Mouse (Mus musculus) adrenal gland, postnatal 4 days (tissue): ENCODE measurements around the gene Ppm1m. TPM values are rescaled to one million over a fixed set of nuclear protein-coding genes. Genes with fewer than 3 reads are reported as not detected.
"Not testable (repeated sequence)": the region's sequence is repeated elsewhere in the genome, so short reads cannot be mapped to it uniquely, and the experiment has no call there.

Experiments used
- DNase-seq, 2 experiments: peaks; one replicate each; pipeline ENCODE4 v3.0.0; 2021 to 2022; ENCODE audit warnings: low spot score in 2 of 2, mixed read lengths in 2 of 2
- total RNA-seq, 2 experiments: library from RNA; stranded (reverse); gene quantifications; 2 replicates each; pipeline ENCODE4 v1.2.3; 2021

The Ppm1m gene
- total RNA-seq, 2 experiments from 2014 or later: 76.7 to 77.5 TPM

GRCm38 (mm10) chr9:106195693-106196092 lies 3.9 kb downstream of the Ppm1m start:
- no peak for DNase-seq

GRCm38 (mm10) chr9:106193930-106194807 lies 5.4 kb downstream of the Ppm1m start:
- DNase-seq: no peak

GRCm38 (mm10) chr9:106192998-106193397 lies 6.5 kb downstream of the Ppm1m start:
- DNase-seq: no peak

- DNase-seq: no peak
Observed at GRCm38 (mm10) chr9:106192024-106192423, 7.5 kb downstream of the Ppm1m start.

- no peak for DNase-seq
Observed at GRCm38 (mm10) chr9:106191355-106191754, 8.2 kb downstream of the Ppm1m start.

GRCm38 (mm10) chr9:106183996-106184395 lies 15.6 kb downstream of the Ppm1m start:
- no peak for DNase-seq

- DNase-seq: no peak
Observed at GRCm38 (mm10) chr9:106182146-106182545, 17.4 kb downstream of the Ppm1m start.

- no peak for DNase-seq
Observed at GRCm38 (mm10) chr9:106179964-106180363, 19.6 kb downstream of the Ppm1m start.

GRCm38 (mm10) chr9:106179454-106179853 lies 20.1 kb downstream of the Ppm1m start:
- no peak for DNase-seq

GRCm38 (mm10) chr9:106177799-106178198 lies 21.7 kb downstream of the Ppm1m start:
- no peak for DNase-seq

GRCm38 (mm10) chr9:106176769-106177168 lies 22.8 kb downstream of the Ppm1m start:
- no peak for DNase-seq

- DNase-seq: no peak
Observed at GRCm38 (mm10) chr9:106175552-106176200, 23.9 kb downstream of the Ppm1m start.

GRCm38 (mm10) chr9:106173363-106173762 lies 26.2 kb downstream of the Ppm1m start:
- DNase-seq: no peak

GRCm38 (mm10) chr9:106172527-106172926 lies 27.0 kb downstream of the Ppm1m start:
- DNase-seq: no peak

- peak; percentile 60 to 71 for DNase-seq
Observed at GRCm38 (mm10) chr9:106171346-106172158, 28.0 kb downstream of the Ppm1m start.

- DNase-seq: peak; percentile 72 to 86
Observed at GRCm38 (mm10) chr9:106170556-106171345, 28.8 kb downstream of the Ppm1m start, which contains the start of gene Wdr82. TSS of gene Wdr82 (plus strand) at chr9:106170928.

GRCm38 (mm10) chr9:106169917-106170316 lies 29.6 kb downstream of the Ppm1m start:
- no peak for DNase-seq

- DNase-seq: not testable (repeated sequence)
Observed at GRCm38 (mm10) chr9:106169006-106169405, 30.5 kb downstream of the Ppm1m start.

GRCm38 (mm10) chr9:106167703-106168102 lies 31.8 kb downstream of the Ppm1m start:
- DNase-seq: no peak

GRCm38 (mm10) chr9:106167241-106167640 lies 32.3 kb downstream of the Ppm1m start:
- DNase-seq: no peak

GRCm38 (mm10) chr9:106166709-106167108 lies 32.8 kb downstream of the Ppm1m start:
- DNase-seq: no peak
